Mouse (Mus musculus): ENCODE results near the gene Gcnt2.

DNA sequence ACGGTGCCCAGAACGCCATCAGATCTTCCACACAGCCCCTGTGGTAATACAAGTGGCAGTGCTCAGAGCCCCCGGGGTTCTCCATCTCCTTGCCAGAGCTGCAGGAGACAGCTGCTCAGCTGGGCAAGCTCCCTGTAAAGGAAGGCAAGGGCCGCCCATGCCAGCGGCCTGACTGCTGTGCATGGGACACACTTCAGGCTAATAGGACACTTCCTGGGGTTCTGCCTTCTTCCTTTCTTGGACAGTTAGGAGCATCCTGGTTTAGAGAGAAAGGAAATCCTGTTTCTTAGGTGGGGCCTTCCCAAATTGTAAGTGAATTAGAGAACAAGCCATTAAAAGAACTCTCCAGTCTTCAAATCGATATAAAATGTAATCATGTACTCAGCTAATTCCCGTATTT, 32.5 kb downstream of the Gcnt2 start:
- TF ChIP-seq ZC3H11A (IDR thresholded peaks at IDR 0.05; ENCODE audit: borderline replicate concordance, low read depth, low read length) (no peak), ZNF384 (IDR thresholded peaks at IDR 0.05; ENCODE audit: low read depth, low read length) (no peak)
